Mouse (Mus musculus) testis, adult 2 months (tissue): Measurements from ENCODE around the gene Fbxl13.

Source experiments
- CTCF ChIP-seq: fragments of 200-500 bp; IDR thresholded peaks from 2 replicates; pipeline ENCODE4 v1.5.1; 2012; ENCODE audit warnings: low read depth, mild to moderate bottlenecking, inconsistent platforms, low read length, moderate library complexity; ENCODE audit not compliant: control insufficient read depth, insufficient read depth, insufficient replicate concordance
- POLR2A ChIP-seq: fragments of 200-500 bp; IDR thresholded peaks from 2 replicates; pipeline ENCODE4 v1.6.1; 2012; ENCODE audit warnings: low read depth, mild to moderate bottlenecking, inconsistent platforms, low read length, moderate library complexity; ENCODE audit not compliant: control insufficient read depth

- TF ChIP-seq POLR2A, result no peak
- TF ChIP-seq CTCF, result no peak
Measured at GRCm38 (mm10) chr5:21491469-21491868, 154.0 kb downstream of the Fbxl13 start.
